Mouse (Mus musculus): ENCODE measurements around the gene Btbd35f16.
"Not testable (repeated sequence)": the region's sequence is repeated elsewhere in the genome, so short reads cannot be mapped to it uniquely, and the experiment has no call there.

Btbd35f16 gene

DNA sequence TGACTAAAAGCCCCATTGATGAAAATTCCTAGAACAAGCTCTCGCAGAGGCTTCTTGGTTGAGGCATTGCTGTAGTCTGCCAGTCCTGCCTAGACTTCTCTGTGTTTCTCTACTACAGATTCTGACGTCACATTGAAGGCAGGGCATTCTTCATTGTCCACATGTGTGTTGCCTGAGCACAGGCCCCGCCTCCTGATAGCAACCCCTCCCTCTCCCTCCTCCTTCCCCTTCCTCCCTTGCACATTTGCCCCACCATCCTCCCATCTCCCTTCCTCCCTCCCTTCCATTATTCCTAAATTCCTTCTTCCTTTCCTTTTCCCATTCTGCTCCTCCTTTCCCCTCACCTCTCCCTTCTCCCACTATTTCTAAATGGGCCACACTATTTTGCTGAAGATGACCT, at the start of gene Btbd35f16:
Btbd35f16 (minus strand) TSS at position 101 of the 400 bp plus-strand sequence.
- in situ Hi-C loops (cut with MboI, MseI), result not testable (repeated sequence)
